Mouse (Mus musculus) ES-CJ7 (cell line): ENCODE data around the gene Ncor2.
A peak's percentile ranks its signal among the peaks of the same experiment; 100 is the strongest.

ENCODE experiments used
- DNase-seq: peaks from one replicate; pipeline ENCODE4 v3.0.0; 2011; ENCODE audit warnings: low read depth, low spot score

Ncor2 gene

DNA sequence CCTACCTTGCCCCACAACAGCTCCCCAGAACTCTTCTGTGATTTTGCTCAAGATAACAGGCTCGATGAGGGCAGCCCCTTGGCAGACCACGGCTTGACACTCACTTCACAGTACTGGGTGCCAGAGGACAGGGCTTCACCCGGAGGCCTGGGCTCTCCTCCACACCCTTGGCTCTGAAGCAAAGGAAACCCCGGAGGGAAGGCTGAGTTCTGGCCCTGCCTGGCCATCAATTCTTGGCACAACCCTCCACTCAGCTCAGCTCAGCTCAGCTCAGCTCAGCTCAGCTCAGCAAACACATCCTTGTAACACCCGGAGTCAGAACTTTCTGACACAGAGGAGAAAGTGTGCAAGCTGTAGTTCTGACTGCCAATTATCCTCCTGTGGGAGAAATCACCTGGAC lies 30.3 kb downstream of the Ncor2 start:
- no peak for DNase-seq

DNA sequence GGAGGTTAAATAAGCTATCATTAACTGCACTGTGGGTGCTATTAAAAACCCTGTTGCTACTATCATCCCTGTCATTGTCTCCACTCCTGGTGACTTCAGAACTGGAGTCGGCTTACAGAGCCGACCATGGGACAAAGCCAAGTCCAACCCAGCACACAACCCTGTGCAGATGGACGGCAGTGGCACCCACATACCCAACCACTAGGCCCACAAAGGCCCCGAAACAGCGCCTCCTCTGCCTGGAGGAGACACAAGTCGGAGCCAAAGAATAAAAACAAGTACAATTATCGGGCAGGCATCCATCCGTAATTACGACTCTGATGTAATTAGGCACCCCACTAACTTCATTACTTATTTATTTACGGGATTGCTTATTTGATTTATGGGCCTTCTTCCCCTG lies 30.8 kb downstream of the Ncor2 start:
- no peak for DNase-seq

- no peak for DNase-seq
Observed at GRCm38 (mm10) chr5:125147124-125147523, 31.9 kb downstream of the Ncor2 start.

- DNase-seq, result no peak
Observed at GRCm38 (mm10) chr5:125143114-125143872, 35.7 kb downstream of the Ncor2 start.

DNA sequence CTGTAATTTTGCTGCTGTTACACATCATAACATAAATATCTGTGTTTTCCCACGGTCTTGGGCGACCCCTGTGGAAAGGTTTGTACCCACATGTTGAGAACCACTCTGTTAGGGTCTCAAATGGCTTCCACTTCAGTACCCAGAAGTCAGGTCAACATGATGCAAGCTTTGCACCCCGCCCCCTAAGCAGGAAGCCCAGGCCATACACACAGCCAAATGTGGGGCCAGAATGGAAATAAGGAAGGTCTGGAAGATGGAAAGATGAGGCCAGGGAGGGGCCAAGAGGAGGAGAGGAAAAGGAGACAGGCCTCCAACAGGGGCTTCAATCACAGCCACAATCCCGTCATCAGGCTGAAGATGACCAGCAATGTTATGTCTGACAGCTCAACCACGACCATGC lies 37.1 kb downstream of the Ncor2 start:
- DNase-seq, result no peak

- no peak for DNase-seq
Observed at GRCm38 (mm10) chr5:125141525-125141880, 37.5 kb downstream of the Ncor2 start.

- DNase-seq, result peak; percentile 31
Observed at GRCm38 (mm10) chr5:125140832-125141524, 38.0 kb downstream of the Ncor2 start.

DNA sequence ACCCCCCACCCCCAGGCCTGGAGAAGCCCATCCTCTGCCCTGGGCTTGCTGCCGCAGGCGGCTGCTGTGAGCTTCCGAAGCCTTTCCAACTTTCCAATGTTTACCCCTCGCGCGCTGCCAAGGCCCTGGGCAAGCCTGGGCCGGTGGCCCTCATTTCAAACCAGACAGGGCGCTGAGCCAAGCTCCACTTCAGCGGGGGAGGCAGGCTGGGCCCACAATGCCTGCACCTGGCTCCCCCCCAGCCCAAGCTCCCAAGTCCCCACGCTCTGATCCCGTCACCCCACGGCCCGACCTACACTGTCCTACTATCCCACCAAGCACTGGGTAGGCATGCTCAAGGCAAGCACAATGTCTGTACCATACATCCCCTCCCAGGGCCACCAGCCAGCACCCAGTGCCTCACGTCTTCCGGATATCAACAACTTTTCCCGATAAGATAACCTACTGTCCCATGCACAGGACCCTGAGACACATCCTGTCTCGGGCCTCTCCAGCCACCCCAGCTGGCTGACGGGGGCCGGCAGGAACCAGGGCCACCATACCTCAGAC lies 38.8 kb downstream of the Ncor2 start:
- DNase-seq, result no peak

DNA sequence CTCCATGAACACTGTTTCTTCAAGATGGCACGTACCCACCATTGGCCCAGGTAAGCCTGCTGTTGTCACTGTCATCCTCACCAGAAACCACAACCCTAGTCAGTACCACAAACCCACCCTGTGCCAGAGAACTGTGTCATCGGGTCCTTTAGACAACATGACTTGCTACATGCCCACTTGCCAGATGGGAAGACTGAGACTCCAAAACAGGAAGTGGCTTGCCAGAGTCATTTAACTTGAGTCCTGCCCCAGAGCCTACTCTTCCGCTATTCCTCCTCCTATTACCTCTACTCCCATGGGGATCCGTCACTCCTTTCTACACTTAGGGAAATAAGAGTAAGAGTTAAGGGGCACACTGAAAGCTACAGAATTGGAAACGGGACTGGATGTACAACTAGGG lies 39.4 kb downstream of the Ncor2 start:
- no peak for DNase-seq

- no peak for DNase-seq
Observed at GRCm38 (mm10) chr5:125138841-125139430, 40.1 kb downstream of the Ncor2 start.

- DNase-seq, result no peak
Observed at GRCm38 (mm10) chr5:125137672-125138285, 41.2 kb downstream of the Ncor2 start.

GRCm38 (mm10) chr5:125136996-125137671 lies 41.9 kb downstream of the Ncor2 start:
- DNase-seq, result peak; percentile 81

DNA sequence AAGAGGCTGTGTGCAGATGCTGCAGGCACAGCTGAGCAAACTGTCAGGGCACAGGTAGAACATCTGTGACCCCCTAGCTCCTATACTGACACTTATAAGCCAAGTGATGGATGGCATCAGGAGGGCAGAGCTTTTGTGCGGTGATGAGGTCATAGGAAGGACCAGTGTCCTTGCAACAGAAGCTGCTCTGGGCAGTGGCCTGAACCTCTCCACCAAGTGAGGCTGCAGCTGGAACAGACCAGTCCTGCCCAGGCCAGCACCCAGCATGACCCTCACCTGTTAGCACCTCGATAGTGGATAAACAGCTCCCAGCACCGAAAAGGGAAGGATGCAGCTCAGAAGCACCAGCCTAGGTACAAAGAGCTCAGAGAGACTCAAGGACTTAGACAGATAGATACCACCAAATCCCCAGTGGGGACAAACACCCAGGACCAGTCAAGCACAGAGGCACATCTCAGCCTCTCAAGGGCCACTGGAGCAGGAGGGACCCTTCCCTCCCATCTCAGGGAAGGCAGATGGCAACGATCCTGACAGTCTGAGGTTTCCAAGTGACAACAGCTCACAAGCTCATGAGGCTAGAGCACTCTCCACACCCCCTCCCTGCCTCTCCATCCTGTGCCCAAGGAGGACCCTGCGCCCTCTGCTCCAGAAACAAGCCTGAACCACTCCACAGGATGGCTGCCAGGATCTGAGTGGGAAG lies 42.6 kb downstream of the Ncor2 start:
- DNase-seq, result no peak

DNA sequence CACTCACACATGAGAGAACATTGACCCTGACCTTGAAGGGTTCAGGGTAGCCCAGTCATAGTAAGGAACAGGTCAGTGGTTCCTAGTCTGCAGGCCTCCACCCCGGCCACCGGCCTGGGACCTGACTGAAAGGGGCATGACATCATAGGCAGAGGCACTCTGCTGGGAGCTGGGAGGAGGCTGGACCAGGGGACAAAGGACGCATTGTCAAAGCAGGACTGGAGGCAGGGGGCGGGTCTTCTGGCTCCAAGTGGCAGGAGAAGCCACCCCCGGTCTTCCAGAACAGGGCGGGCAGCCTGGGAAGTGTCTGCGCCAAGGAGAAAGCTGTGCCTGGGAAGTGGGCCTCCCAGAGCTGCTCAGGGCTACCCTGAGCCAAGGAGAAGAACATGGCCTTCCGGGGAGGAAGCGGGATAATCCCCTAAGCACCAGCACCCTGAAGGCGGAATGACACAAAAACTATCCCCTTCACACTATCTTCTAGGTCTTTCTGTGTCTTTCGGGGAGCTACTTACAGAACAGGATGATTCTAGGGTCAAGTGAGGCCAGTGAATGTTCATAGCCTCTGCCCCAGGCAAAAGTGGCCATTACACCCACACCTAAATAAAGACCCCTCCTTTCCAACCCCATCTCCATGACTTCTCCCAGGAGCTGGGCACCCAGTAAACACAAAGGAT lies 44.1 kb downstream of the Ncor2 start:
- DNase-seq, result peak; percentile 26

DNA sequence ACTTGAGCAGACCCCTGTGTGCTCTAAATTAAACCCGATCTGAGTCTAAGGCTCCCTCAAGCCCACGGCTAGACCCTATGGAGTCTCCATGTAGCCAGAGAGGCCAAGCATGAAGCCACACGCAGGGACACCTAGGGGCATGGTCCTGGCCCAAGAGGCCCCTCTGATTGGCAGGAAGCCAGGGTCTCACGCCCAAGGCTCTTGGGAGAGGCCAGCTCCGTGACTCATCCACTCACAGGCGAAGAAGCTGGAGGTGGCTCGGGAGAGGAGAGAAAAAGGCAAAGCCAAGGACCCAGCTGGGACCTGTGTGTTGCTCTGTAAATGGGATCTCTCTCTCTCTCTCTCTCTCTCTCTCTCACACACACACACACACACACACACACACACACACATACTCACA lies 44.6 kb downstream of the Ncor2 start:
- no peak for DNase-seq

DNA sequence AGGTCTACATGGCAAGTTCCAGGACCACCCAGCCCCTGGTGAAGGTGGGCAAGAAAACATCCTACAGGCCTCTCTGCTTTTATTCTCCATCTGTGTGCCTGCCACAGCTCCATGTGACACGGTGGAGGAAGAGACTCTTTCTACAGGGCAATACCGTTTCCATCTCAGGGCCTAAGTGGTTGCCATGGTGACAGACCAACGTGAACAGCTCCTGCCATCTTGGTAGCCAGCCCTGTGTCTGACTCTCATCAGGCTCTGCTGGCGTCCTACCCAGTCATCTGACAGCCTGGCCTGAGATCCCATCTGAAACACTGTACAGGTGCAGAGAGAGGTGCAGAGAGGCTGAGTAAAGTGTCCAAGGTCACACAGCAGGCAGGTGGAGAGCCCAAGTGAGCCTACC lies 45.4 kb downstream of the Ncor2 start:
- peak; percentile 22 for DNase-seq

- no peak for DNase-seq
Observed at GRCm38 (mm10) chr5:125132566-125133260, 46.3 kb downstream of the Ncor2 start.

DNA sequence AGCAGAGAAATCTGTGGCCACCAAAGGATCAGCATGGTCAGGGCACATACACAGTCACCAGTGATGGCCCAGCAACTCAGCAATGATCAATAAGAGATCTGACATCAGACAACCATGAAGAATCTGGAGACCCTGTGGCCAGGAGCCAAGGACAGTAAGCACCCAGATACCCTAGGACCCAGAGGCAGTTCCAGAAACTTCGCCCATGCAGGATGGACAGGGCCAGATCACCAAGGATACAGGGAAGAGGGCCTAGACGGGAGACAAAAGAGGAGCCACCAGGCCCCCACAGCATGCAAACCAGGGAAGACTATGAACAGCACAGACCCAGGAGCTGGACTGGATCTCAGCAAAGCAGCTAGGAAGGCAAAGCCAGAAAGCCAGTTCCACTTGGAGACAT lies 47.0 kb downstream of the Ncor2 start:
- no peak for DNase-seq

DNA sequence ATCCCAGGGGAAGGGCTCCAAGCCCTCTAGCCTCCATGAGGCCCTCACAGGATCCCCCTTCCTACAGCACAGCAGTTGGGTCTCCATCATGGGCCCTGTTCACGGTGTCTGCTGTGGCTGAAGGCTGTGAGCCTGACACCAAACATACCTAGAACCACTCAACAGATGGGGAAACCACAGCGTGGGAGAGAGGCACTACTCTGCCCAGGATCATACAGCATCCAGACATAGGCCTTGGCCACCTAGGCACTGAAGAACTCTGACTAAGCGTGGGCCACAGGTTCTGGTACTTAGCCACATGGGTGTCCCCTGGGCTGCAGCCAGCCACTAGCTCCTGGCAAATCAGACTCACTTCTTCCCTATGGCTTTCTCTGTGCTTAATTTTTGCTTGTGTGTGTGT lies 48.6 kb downstream of the Ncor2 start:
- no peak for DNase-seq

DNA sequence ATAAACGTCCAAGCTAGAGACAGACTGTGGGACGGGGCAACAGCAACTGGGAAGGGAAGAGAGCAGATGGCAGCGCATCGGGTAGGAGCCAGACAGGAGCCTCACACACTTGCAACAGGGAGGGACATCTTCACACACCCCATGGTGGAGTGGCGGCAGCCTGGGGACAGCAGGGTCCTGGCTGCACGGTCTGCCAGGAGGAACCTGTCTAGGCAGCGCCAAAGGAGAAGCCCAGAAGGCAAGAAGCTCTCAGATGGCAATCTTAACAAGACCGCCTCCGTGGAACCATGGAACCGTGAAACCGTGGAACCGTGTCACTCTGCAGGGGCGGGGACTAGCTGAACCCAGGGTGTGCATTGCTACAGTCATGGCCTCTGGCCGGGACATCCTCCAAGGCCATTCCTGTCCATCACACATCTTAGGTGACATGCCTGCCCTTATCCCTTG lies 50.1 kb downstream of the Ncor2 start:
- no peak for DNase-seq
